Mouse (Mus musculus) 3T3-L1 (cell line): ENCODE data around the gene Serpina3k.
"Not testable (repeated sequence)": the region's sequence is repeated elsewhere in the genome, so short reads cannot be mapped to it uniquely, and the experiment has no call there.

Source experiments
- DNase-seq: peaks from one replicate; pipeline ENCODE4 v3.0.0-alpha.2; 2015; ENCODE audit warnings: low read depth, low spot score

Gene Serpina3k

DNA sequence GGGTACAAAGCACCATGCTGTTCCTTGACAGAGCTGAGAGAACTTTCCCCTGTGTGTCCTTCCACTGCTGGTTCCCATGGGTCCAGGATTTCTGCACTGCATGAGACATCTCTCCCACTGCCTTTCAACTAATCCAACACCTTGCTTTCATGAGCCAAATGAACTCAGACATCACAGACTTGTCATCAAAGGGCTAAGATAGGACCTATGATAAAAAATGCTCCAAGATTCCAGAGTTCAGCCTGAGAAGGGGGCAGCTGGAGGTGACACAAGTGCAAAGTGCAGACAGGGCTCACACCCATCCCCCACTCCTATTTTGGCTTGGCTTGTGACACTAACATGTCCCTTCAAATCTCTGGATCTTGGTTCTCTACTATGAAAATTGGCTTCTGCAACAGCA, 50.2 kb downstream of the Serpina3k start:
- no peak for DNase-seq

GRCm38 (mm10) chr12:104391057-104391456, 52.8 kb downstream of the Serpina3k start:
- not testable (repeated sequence) for DNase-seq
